Mouse (Mus musculus) liver, adult 2 months (tissue): Measurements from ENCODE around the gene Krtap19-2.

Experiments
- CTCF ChIP-seq: fragments of 200-500 bp; IDR thresholded peaks from 2 replicates; pipeline ENCODE4 v1.5.1; 2011; ENCODE audit warnings: low read depth, low read length, control low read depth
- POLR2A ChIP-seq: fragments of 200-500 bp; IDR thresholded peaks from 2 replicates; pipeline ENCODE4 v1.6.1; 2011; ENCODE audit warnings: low read length, control low read depth; ENCODE audit not compliant: insufficient read depth; ENCODE audit errors: extremely low read depth

DNA sequence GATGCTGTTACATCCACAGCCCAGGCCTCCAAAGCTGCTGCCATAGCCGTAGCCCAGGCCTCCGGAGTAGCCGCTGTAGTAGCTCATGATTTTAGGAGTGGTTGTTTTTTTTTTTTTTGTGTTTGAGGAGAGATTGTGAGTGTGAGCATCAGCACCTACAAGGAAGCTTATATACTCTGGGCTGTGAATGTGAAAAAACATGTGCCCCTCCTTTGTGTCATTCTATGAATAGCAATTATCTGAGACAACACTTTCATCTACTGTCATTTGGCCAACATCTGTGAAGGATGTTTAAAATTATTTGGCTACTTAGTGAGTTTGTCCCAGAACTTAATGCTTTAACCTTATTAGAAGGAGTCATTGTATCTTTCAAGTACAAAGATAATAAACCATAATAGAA lies at the start of gene Krtap19-2:
- no peak for TF ChIP-seq CTCF
- TF ChIP-seq POLR2A: no peak
